Mouse (Mus musculus): ENCODE results near the gene Ghr.

- no peak for TF ChIP-seq POLR2A (IDR thresholded peaks at IDR 0.05; ENCODE audit: low read depth, low read length)
- TF ChIP-seq CTCF (conservative IDR thresholded peaks at IDR 0.05; ENCODE audit: insufficient read depth, insufficient read length, low read depth, low read length): no peak
These were observed 233.8 kb downstream of the Ghr start for GRCm38 (mm10) chr15:3349306-3350064.
